Mouse (Mus musculus) embryonic stem cell, embryonic (primary cell): ENCODE measurements at regions not wholly inside any gene's neighbourhood (a gene's known extent, or its start where the extent isn't known, plus 50 kb on each side); places are given as distances from the start of the nearest gene placed in this dataset.

ENCODE experiments used
- CTCF ChIA-PET, 4 experiments: fragments of 300-600 bp in 2 of 4; fragments of 350-600 bp in 2 of 4; sonication (Branson Sonifier 250); formaldehyde crosslinking; loops; one replicate each; lab custom pipeline; 2022; ENCODE audit warnings: inconsistent platforms in 2 of 4; lab: Charles Lee
- POLR2A ChIA-PET, 4 experiments: fragments of 300-600 bp in 2 of 4; fragments of 350-600 bp in 2 of 4; sonication (Branson Sonifier 250); formaldehyde crosslinking; loops; one replicate each; lab custom pipeline; 2022; ENCODE audit warnings: antibody characterized with exemption in 4 of 4, inconsistent platforms in 1 of 4; lab: Charles Lee

GRCm38 (mm10) chr4:153236680-153237079 is 245.9 kb downstream of the Ajap1 start:
- CTCF ChIA-PET: interaction anchor here in 3 of 4 experiments (0.5 to 1.4 kb wide), 9 partner anchors 8 to 1720 kb away, joined by 3 to 8 read pairs (median 5); no protein-coding TSS in a partner anchor
- POLR2A ChIA-PET: interaction anchor here in 2 of 4 experiments (0.5 to 1.7 kb wide), 7 partner anchors 8 to 168 kb away, joined by 3 to 16 read pairs (median 4); no protein-coding TSS in a partner anchor

- POLR2A ChIA-PET: interaction anchor here in 1 of 4 experiments (0.6 to 1.7 kb wide), 2 partner anchors 12 to 588 kb away, joined by 4 to 7 read pairs; no protein-coding TSS in a partner anchor
- CTCF ChIA-PET: interaction anchor here in 3 of 4 experiments (0.6 to 1.5 kb wide), 7 partner anchors 9 to 1443 kb away, joined by 3 to 6 read pairs (median 3); no protein-coding TSS in a partner anchor
These were observed 248.8 kb downstream of the Ajap1 start for GRCm38 (mm10) chr4:153233762-153234161.

- ChIA-PET POLR2A (interaction anchor here in 2 of 4 experiments (0.7 to 1.5 kb wide), 4 partner anchors 8 to 1642 kb away, joined by 3 to 4 read pairs (median 4); no protein-coding TSS in a partner anchor), CTCF (interaction anchor here in 2 of 4 experiments (0.6 to 0.9 kb wide), 4 partner anchors 54 to 1597 kb away, joined by 4 to 15 read pairs (median 8); no protein-coding TSS in a partner anchor)
These were observed 253.4 kb downstream of the Ajap1 start for GRCm38 (mm10) chr4:153229221-153229620.

- CTCF ChIA-PET: interaction anchor here in 3 of 4 experiments (0.7 to 1.1 kb wide), 6 partner anchors 9 to 53 kb away, joined by 3 to 4 read pairs (median 3); no protein-coding TSS in a partner anchor
- POLR2A ChIA-PET: interaction anchor here in 2 of 4 experiments (1.1 to 4.3 kb wide), 4 partner anchors 9 to 39 kb away, joined by 3 to 16 read pairs (median 4); no protein-coding TSS in a partner anchor
These were observed 254.8 kb downstream of the Ajap1 start for GRCm38 (mm10) chr4:153227680-153228420.

DNA sequence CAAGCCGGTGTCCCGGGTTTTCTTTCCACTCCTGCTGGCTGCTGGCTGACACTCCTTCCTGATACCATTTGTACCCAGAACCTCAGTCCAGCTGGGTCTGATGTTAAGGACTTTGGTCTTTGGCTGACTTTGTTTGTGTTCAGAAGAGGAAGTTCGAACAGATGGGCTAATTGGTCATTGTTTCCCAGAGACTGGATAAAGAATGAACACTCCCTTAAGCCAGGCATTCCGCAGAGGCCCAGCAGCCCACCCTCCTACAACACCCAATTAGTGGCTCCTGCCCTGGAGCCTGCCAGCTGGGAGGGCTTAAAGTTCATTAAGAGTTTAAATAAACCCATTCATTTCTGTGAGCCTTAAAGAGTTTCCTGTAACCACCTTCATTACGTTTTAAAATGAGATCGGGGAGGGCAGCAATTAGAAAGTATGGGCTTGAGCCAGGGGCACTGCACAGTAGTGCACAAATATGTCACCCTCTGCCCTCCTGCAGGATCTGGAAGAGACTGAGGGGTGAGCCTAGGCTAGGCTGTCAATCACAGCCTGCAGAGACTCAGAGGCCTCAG is 257.9 kb downstream of the Ajap1 start:
- POLR2A ChIA-PET: interaction anchor here in 2 of 4 experiments (0.6 to 4.3 kb wide), 3 partner anchors 12 to 50 kb away, joined by 3 to 16 read pairs (median 4); no protein-coding TSS in a partner anchor

GRCm38 (mm10) chr4:153223019-153223418 is 259.6 kb downstream of the Ajap1 start:
- ChIA-PET CTCF (no interaction called here), POLR2A (interaction anchor here in 1 of 4 experiments (1.3 kb wide), 1 partner anchor 13 kb away, joined by 3 read pairs; no protein-coding TSS in a partner anchor)

More for the DNA sequence above, 257.9 kb downstream of the Ajap1 start:
- CTCF ChIA-PET: interaction anchor here (0.6 to 1.2 kb wide), 7 partner anchors 9 to 730 kb away, joined by 3 to 6 read pairs (median 4); no protein-coding TSS in a partner anchor

GRCm38 (mm10) chr4:153220485-153220884 is 262.1 kb downstream of the Ajap1 start:
- POLR2A ChIA-PET: interaction anchor here in 2 of 4 experiments (0.9 to 1.3 kb wide), 3 partner anchors 10 kb away, joined by 3 read pairs; no protein-coding TSS in a partner anchor
- CTCF ChIA-PET: no interaction called here

- ChIA-PET CTCF (interaction anchor here in 1 of 4 experiments (1.2 kb wide), 1 partner anchor 44 kb away, joined by 3 read pairs; no protein-coding TSS in a partner anchor), POLR2A (interaction anchor here in 2 of 4 experiments (0.9 to 1.3 kb wide), 3 partner anchors 9 to 10 kb away, joined by 3 read pairs; no protein-coding TSS in a partner anchor)
These were observed 262.5 kb downstream of the Ajap1 start for GRCm38 (mm10) chr4:153220074-153220473.

DNA sequence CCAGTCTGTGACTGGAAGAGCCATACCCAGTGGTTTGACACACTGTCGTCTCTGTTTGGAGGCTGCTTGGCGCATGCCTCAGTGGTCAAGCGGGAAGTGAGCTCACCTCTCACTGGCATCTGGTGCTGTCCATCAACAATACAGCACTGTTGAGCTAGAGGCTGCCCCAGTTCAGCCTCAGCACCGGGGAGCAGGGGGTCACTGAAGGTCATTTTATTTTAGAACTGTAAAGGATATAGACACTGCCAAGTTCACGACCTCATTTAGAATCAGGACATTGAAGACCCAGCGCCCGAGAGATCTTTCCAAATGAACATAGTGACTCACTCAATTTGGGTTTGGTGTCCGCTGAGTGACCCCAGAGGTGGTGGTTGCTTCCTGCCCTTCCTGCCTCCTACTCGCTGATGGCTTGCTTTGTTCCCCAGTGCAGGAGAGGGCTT is 265.1 kb downstream of the Ajap1 start:
- CTCF ChIA-PET: interaction anchor here in 3 of 4 experiments (0.6 to 1.2 kb wide), 4 partner anchors 9 to 42 kb away, joined by 3 to 6 read pairs (median 4); no protein-coding TSS in a partner anchor
- POLR2A ChIA-PET: interaction anchor here in 2 of 4 experiments (0.6 to 1.3 kb wide), 4 partner anchors 40 to 304 kb away, joined by 3 to 6 read pairs (median 3); no protein-coding TSS in a partner anchor

GRCm38 (mm10) chr4:153212095-153212494 is 270.5 kb downstream of the Ajap1 start:
- ChIA-PET POLR2A (interaction anchor here in 1 of 4 experiments (1.2 kb wide), 1 partner anchor 19 kb away, joined by 3 read pairs; no protein-coding TSS in a partner anchor), CTCF (no interaction called here)

- POLR2A ChIA-PET: no interaction called here
- CTCF ChIA-PET: interaction anchor here in 2 of 4 experiments (0.6 to 0.7 kb wide), 2 partner anchors 374 to 681 kb away, joined by 3 to 6 read pairs; no protein-coding TSS in a partner anchor
These were observed 273.8 kb downstream of the Ajap1 start for GRCm38 (mm10) chr4:153208822-153209221.

DNA sequence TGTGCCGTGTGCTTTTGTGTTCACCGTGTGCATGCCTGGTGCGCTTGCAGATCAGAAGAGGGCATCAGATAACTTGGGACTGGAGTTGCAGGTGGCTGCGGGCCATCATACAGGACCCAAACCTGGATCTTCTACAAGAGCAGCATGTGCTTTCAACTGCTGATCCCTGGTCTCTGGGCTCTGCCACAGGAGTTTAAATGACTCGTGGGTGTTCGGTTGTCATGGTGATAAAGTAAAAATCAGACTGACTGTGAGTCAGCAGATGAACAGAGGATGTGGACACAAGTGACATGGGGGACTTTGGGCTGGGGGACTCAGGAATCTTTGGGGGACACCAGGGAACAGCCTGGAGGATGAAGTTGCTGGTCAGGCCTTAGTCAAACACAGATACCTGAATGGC is 274.4 kb downstream of the Ajap1 start:
- POLR2A ChIA-PET: no interaction called here
- CTCF ChIA-PET: interaction anchor here in 1 of 4 experiments (0.6 to 0.7 kb wide), 2 partner anchors 374 to 660 kb away, joined by 4 to 6 read pairs; no protein-coding TSS in a partner anchor

- CTCF ChIA-PET: interaction anchor here in 3 of 4 experiments (0.6 to 0.8 kb wide), 5 partner anchors 20 to 660 kb away, joined by 3 to 4 read pairs (median 3); no protein-coding TSS in a partner anchor
- POLR2A ChIA-PET: interaction anchor here in 2 of 4 experiments (0.6 to 1.5 kb wide), 2 partner anchors 19 to 293 kb away, joined by 4 read pairs; no protein-coding TSS in a partner anchor
These were observed 275.0 kb downstream of the Ajap1 start for GRCm38 (mm10) chr4:153207578-153208102.

DNA sequence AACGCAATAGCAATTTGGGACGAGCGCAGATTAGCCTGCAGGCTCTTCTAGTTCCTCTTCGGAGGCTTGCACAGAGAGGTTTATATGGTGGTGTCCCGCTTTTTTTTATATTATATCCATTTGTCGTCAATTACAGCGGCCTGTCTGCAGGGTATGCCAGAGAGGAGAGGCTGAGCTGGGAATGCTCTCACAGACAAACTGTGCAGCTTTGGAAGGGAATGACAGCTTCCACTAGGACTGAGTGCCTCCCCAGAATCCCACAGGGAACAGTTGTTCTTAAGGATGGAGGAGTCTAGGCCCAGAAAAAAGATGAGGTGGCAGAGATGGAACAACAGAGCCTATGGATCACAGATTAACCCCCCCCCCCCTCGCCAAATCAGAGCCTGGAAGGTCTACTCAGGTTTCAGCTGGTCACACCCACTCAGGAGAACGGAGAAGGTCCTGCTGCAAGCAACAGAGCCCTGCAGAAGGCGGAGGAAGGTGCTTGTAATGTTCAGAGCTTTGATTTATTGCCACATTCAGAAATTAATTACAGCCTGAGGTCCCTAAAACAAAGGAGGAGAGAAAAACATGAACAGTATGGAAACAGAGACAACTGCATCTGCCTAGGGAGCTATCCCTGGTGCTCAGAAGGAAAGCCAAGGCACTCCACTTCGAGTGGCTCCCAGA is 275.7 kb downstream of the Ajap1 start:
- CTCF ChIA-PET: interaction anchor here in 3 of 4 experiments (0.6 to 0.8 kb wide), 4 partner anchors 20 to 147 kb away, joined by 3 to 4 read pairs (median 3); no protein-coding TSS in a partner anchor
- POLR2A ChIA-PET: interaction anchor here in 2 of 4 experiments (0.6 to 1.5 kb wide), 2 partner anchors 18 to 294 kb away, joined by 4 read pairs; no protein-coding TSS in a partner anchor

- CTCF ChIA-PET: no interaction called here
- POLR2A ChIA-PET: no interaction called here
These were observed 277.8 kb downstream of the Ajap1 start for GRCm38 (mm10) chr4:153204764-153205163.

GRCm38 (mm10) chr4:153200799-153201770 is 281.5 kb downstream of the Ajap1 start:
- CTCF ChIA-PET: no interaction called here
- POLR2A ChIA-PET: interaction anchor here in 2 of 4 experiments (0.6 to 1.0 kb wide), 2 partner anchors 12 to 537 kb away, joined by 3 to 7 read pairs; no protein-coding TSS in a partner anchor
